Mouse (Mus musculus): Measurements from ENCODE around the gene Cldn3.

- TF ChIP-seq CTCF (IDR thresholded peaks at IDR 0.05; ENCODE audit: control insufficient read depth, insufficient read depth, insufficient replicate concordance, low read depth, low read length) (no peak), POLR2A (IDR thresholded peaks at IDR 0.05; ENCODE audit: control insufficient read depth, low read depth, low read length) (no peak)
These were observed 41.8 kb upstream of the Cldn3 start for GRCm38 (mm10) chr5:134944179-134944578.

Data from testis, adult 2 months (tissue).